Mouse (Mus musculus) neural tube, embryonic 11.5 days (tissue): Measurements from ENCODE around the gene Limch1. TPM values are rescaled to one million over a fixed set of nuclear protein-coding genes. Genes with fewer than 3 reads are reported as not detected.
A peak's percentile ranks its signal among the peaks of the same experiment; 100 is the strongest.

Source experiments
- ATAC-seq: fragments of 200-750 bp; cut with Nextera tagmentation; 2 replicates; pipeline ENCODE4 v1.8.0; 2017; ENCODE audit warnings: moderate number of reproducible peaks, mild to moderate bottlenecking, moderate TSS enrichment, moderate library complexity; ENCODE audit not compliant: insufficient read depth, low FRiP score, low TSS enrichment
- DNase-seq: peaks from one replicate; pipeline ENCODE4 v3.0.0-alpha.2; 2015; ENCODE audit warnings: low spot score
- H3K27ac ChIP-seq: fragments of 300-500 bp; sonication (generic); 2 replicates; pipeline ENCODE4 v1.5.1; 2014; ENCODE audit warnings: low read depth, mild to moderate bottlenecking, low read length
- H3K27me3 ChIP-seq: fragments of 300-500 bp; sonication (generic); 2 replicates; pipeline ENCODE4 v1.6.1; 2014; ENCODE audit warnings: mild to moderate bottlenecking, low read length, mixed read lengths; ENCODE audit not compliant: control insufficient read depth, insufficient read depth
- H3K36me3 ChIP-seq: fragments of 300-500 bp; sonication (generic); 2 replicates; pipeline ENCODE4 v1.6.1; 2014; ENCODE audit warnings: mild to moderate bottlenecking, low read length, moderate library complexity, mixed read lengths; ENCODE audit not compliant: control insufficient read depth, insufficient read depth
- H3K4me1 ChIP-seq: fragments of 300-500 bp; sonication (generic); 2 replicates; pipeline ENCODE4 v1.6.1; 2014; ENCODE audit warnings: low read length, mixed read lengths; ENCODE audit not compliant: control insufficient read depth, insufficient read depth
- H3K4me2 ChIP-seq: fragments of 300-500 bp; sonication (generic); 2 replicates; pipeline ENCODE4 v1.6.1; 2014; ENCODE audit warnings: low read depth, mild to moderate bottlenecking, moderate library complexity
- H3K4me3 ChIP-seq: fragments of 300-500 bp; sonication (generic); 2 replicates; pipeline ENCODE4 v1.5.1; 2014; ENCODE audit warnings: low read depth, low read length
- H3K9ac ChIP-seq: fragments of 300-500 bp; sonication (generic); 2 replicates; pipeline ENCODE4 v1.6.1; 2014; ENCODE audit warnings: mild to moderate bottlenecking, low read length
- H3K9me3 ChIP-seq: fragments of 300-500 bp; sonication (generic); 2 replicates; pipeline ENCODE4 v1.6.1; 2016; ENCODE audit warnings: low read length; ENCODE audit not compliant: control insufficient read depth
- WGBS: fragments of 180-500 bp; shearing (Covaris S2); extraction: QIAGEN DNeasy Blood & Tissue Kit; methylation state at CpG from one replicate; pipeline ENCODE4 v1.1.7; 2014; 5-methylcytosine and 5-hydroxymethylcytosine counted together
- polyA plus RNA-seq: library from polyadenylated mRNA; unstranded; fragments of >200 nt; fragmentation: Nextera tagmentation; extraction: Ambion mirVana; gene quantifications from 2 replicates; pipeline ENCODE4 v1.2.1, GENCODE M21; 2014

Limch1 gene
- 83.7 and 96.1 TPM in 2 replicates for polyA plus RNA-seq

GRCm38 (mm10) chr5:66745390-66745995 lies at the start of gene Limch1:
Gene Limch1, plus strand, starts transcription at chr5:66745827.
- DNase-seq (peak; percentile 80), ATAC-seq (peak; percentile 87)
- WGBS: under 1% methylated on average over 25 of the region's 50 CpGs
- Histone ChIP-seq H3K4me3 (peak within 1 kb of the TSS; percentile 72), H3K27ac (peak within 1 kb of the TSS; percentile 60), H3K36me3 (no peaks in the 10 kb centered on the region), H3K27me3 (0 out of 2 replicates have a peak, but pooled peaks cover 4% of the 10 kb centered on the region), H3K9me3 (no peaks in the 10 kb centered on the region), H3K4me2 (peak within 1 kb of the TSS; percentile 79), H3K4me1 (peaks cover 10% of the 10 kb centered on the region), H3K9ac (peak within 1 kb of the TSS; percentile 81)

GRCm38 (mm10) chr5:66697119-66697518 lies 48.5 kb upstream of the Limch1 start:
- Histone ChIP-seq H3K4me3 (no peak overlapping the region), H3K4me1 (no peaks in the 10 kb centered on the region), H3K27ac (no peak overlapping the region), H3K9ac (no peak overlapping the region), H3K36me3 (no peaks in the 10 kb centered on the region), H3K27me3 (no peaks in the 10 kb centered on the region), H3K4me2 (no peak overlapping the region), H3K9me3 (no peaks in the 10 kb centered on the region)
- ATAC-seq: peak; percentile 61; the same call in 1 of the 2 replicates
- peak; percentile 45 for DNase-seq

DNA sequence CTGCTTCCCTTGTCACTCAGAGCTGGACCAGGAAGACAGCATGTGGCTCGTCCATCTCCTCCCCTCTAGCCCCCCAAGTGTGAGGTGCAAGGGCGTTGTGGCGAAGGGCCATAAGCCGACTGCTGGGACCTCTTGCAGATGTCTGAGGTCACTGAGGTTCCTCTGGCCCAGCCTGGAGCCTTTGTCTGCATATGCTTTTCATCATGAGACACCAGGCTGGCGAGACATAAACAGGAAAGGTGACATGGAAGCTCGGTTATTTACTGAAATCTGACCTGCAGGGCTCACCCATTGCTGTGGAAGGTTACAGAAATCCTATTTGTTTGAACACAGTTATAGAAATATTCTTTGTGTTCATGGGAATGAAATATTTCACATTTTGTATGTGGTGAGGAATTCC lies 45.7 kb upstream of the Limch1 start:
- Histone ChIP-seq H3K4me1 (no peaks in the 10 kb centered on the region), H3K27me3 (no peaks in the 10 kb centered on the region), H3K4me3 (no peak overlapping the region), H3K9me3 (no peaks in the 10 kb centered on the region), H3K9ac (no peak overlapping the region), H3K36me3 (no peaks in the 10 kb centered on the region), H3K27ac (no peak overlapping the region), H3K4me2 (no peak overlapping the region)
- ATAC-seq (no peak), DNase-seq (no peak)
- WGBS: 45% methylated on average over 6 of the region's 6 CpGs

GRCm38 (mm10) chr5:66701951-66702350 lies 43.7 kb upstream of the Limch1 start:
- ATAC-seq: no peak
- WGBS: 94% methylated on average over 4 of the region's 4 CpGs
- H3K9me3 ChIP-seq: no peaks in the 10 kb centered on the region
- H3K4me3 ChIP-seq: no peak overlapping the region
- no peak overlapping the region for H3K9ac ChIP-seq
- H3K27ac ChIP-seq: no peak overlapping the region
- no peak for DNase-seq
- H3K27me3 ChIP-seq: no peaks in the 10 kb centered on the region
- no peaks in the 10 kb centered on the region for H3K4me1 ChIP-seq
- no peaks in the 10 kb centered on the region for H3K36me3 ChIP-seq
- H3K4me2 ChIP-seq: no peak overlapping the region

GRCm38 (mm10) chr5:66703317-66704004 lies 42.2 kb upstream of the Limch1 start:
- H3K4me1 ChIP-seq: no peaks in the 10 kb centered on the region
- WGBS: 54% methylated on average over 10 of the region's 10 CpGs
- H3K9ac ChIP-seq: no peak overlapping the region
- no peak for DNase-seq
- H3K27me3 ChIP-seq: no peaks in the 10 kb centered on the region
- H3K4me2 ChIP-seq: no peak overlapping the region
- no peak overlapping the region for H3K4me3 ChIP-seq
- no peak overlapping the region for H3K27ac ChIP-seq
- no peaks in the 10 kb centered on the region for H3K36me3 ChIP-seq
- H3K9me3 ChIP-seq: no peaks in the 10 kb centered on the region
- no peak for ATAC-seq

GRCm38 (mm10) chr5:66707859-66708258 lies 37.8 kb upstream of the Limch1 start:
- Histone ChIP-seq H3K36me3 (no peaks in the 10 kb centered on the region), H3K9ac (no peak overlapping the region), H3K4me1 (peaks cover 2% of the 10 kb centered on the region; the same call in 1 of the 2 replicates), H3K27ac (no peak overlapping the region), H3K9me3 (no peaks in the 10 kb centered on the region), H3K4me3 (no peak overlapping the region), H3K27me3 (no peaks in the 10 kb centered on the region), H3K4me2 (no peak overlapping the region)
- DNase-seq (no peak), ATAC-seq (no peak)
- 88% methylated on average over 5 of the region's 5 CpGs for WGBS

DNA sequence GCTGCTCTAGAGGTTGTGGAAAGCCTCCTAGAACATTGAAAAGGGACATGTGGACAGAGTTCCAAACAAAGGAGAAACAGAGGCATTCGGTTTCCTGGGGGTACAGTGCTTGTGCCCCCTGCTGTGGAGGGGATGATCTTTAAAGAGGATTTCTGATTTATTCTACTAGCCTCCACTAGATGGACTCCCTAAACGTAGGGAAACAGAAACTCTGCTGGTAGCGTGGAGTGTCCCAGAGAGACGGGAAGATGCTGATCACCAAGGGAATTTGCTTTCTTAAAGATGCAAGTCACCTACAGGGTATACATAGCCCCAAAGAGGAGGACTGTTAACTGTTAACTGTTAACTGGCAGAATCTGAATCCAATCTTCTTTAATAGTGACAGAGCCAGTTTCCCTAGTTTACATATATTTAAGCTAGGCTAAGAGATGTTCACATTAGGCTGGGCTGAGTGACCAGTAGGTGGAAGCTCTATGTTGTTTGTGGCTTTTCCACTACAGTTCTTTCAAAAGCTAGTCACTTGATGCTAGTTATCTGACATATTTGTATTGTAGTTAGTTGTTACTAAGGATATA lies 35.1 kb upstream of the Limch1 start:
- Histone ChIP-seq H3K36me3 (no peaks in the 10 kb centered on the region), H3K27ac (no peak overlapping the region), H3K9me3 (no peaks in the 10 kb centered on the region), H3K4me3 (no peak overlapping the region), H3K4me1 (peaks cover 2% of the 10 kb centered on the region; the same call in 1 of the 2 replicates), H3K4me2 (no peak overlapping the region), H3K27me3 (no peaks in the 10 kb centered on the region), H3K9ac (no peak overlapping the region)
- no peak for DNase-seq
- ATAC-seq: no peak
- WGBS: 28% methylated on average over 4 of the region's 4 CpGs

- no peak for DNase-seq
These were observed 32.8 kb upstream of the Limch1 start for GRCm38 (mm10) chr5:66712801-66713200.

More at GRCm38 (mm10) chr5:66712801-66713200, 32.8 kb upstream of the Limch1 start:
- peaks cover 2% of the 10 kb centered on the region; the same call in 1 of the 2 replicates for H3K4me1 ChIP-seq
- H3K9me3 ChIP-seq: no peaks in the 10 kb centered on the region
- no peak overlapping the region for H3K27ac ChIP-seq
- H3K4me2 ChIP-seq: no peak overlapping the region
- ATAC-seq: no peak
- no peak overlapping the region for H3K4me3 ChIP-seq
- 70% methylated on average over 6 of the region's 6 CpGs for WGBS
- no peaks in the 10 kb centered on the region for H3K27me3 ChIP-seq
- no peaks in the 10 kb centered on the region for H3K36me3 ChIP-seq
- H3K9ac ChIP-seq: no peak overlapping the region
